Mouse (Mus musculus) right cerebral cortex, postnatal 4 days (tissue): ENCODE measurements at regions not wholly inside any gene's neighbourhood (a gene's known extent, or its start where the extent isn't known, plus 50 kb on each side); places are given as distances from the start of the nearest gene placed in this dataset.

Source experiments
- DNase-seq: peaks from one replicate; pipeline ENCODE4 v3.0.0-alpha.2; 2022

- DNase-seq = no peak
Measured at GRCm38 (mm10) chr15:72101730-72102129, 1732.6 kb upstream of the Gm6569 start.

- DNase-seq = no peak
Measured at GRCm38 (mm10) chr15:72105830-72106413, 1728.4 kb upstream of the Gm6569 start.

GRCm38 (mm10) chr15:72110520-72110919 is 1723.8 kb upstream of the Gm6569 start:
- no peak for DNase-seq

- DNase-seq = no peak
Measured at GRCm38 (mm10) chr15:72116772-72117171, 1717.6 kb upstream of the Gm6569 start.

GRCm38 (mm10) chr15:72134226-72134625 is 1700.1 kb upstream of the Gm6569 start:
- DNase-seq = no peak

- DNase-seq = no peak
Measured at GRCm38 (mm10) chr15:72135992-72136617, 1698.3 kb upstream of the Gm6569 start.

- DNase-seq = no peak
Measured at GRCm38 (mm10) chr15:72140122-72140521, 1694.2 kb upstream of the Gm6569 start.

GRCm38 (mm10) chr15:72150581-72150980 is 1683.8 kb upstream of the Gm6569 start:
- DNase-seq = no peak

- DNase-seq = no peak
Measured at GRCm38 (mm10) chr15:72158505-72158904, 1675.9 kb upstream of the Gm6569 start.

- no peak for DNase-seq
Measured at GRCm38 (mm10) chr15:72200861-72201260, 1633.5 kb upstream of the Gm6569 start.

- DNase-seq = no peak
Measured at GRCm38 (mm10) chr15:72201791-72202190, 1632.6 kb upstream of the Gm6569 start.

- DNase-seq = no peak
Measured at GRCm38 (mm10) chr15:72205240-72205799, 1629.0 kb upstream of the Gm6569 start.

- DNase-seq = peak; percentile 94
Measured at GRCm38 (mm10) chr15:72205950-72206349, 1628.4 kb upstream of the Gm6569 start.

- no peak for DNase-seq
Measured at GRCm38 (mm10) chr15:72207589-72207988, 1626.8 kb upstream of the Gm6569 start.

- DNase-seq = no peak
Measured at GRCm38 (mm10) chr15:72208076-72208475, 1626.3 kb upstream of the Gm6569 start.

GRCm38 (mm10) chr15:72208973-72209372 is 1625.4 kb upstream of the Gm6569 start:
- peak; percentile 15 for DNase-seq

- no peak for DNase-seq
Measured at GRCm38 (mm10) chr15:72217731-72218130, 1616.6 kb upstream of the Gm6569 start.

GRCm38 (mm10) chr15:72219985-72220384 is 1614.4 kb upstream of the Gm6569 start:
- no peak for DNase-seq

- no peak for DNase-seq
Measured at GRCm38 (mm10) chr15:72220786-72221185, 1613.6 kb upstream of the Gm6569 start.

- no peak for DNase-seq
Measured at GRCm38 (mm10) chr15:72232355-72232754, 1602.0 kb upstream of the Gm6569 start.

- DNase-seq = no peak
Measured at GRCm38 (mm10) chr15:72264619-72265018, 1569.7 kb upstream of the Gm6569 start.

GRCm38 (mm10) chr15:72283846-72284245 is 1550.5 kb upstream of the Gm6569 start:
- DNase-seq = no peak

- DNase-seq = no peak
Measured at GRCm38 (mm10) chr15:72296648-72297047, 1537.7 kb upstream of the Gm6569 start.

- no peak for DNase-seq
Measured at GRCm38 (mm10) chr15:72312417-72312816, 1521.9 kb upstream of the Gm6569 start.

- DNase-seq = no peak
Measured at GRCm38 (mm10) chr15:72321528-72321927, 1512.8 kb upstream of the Gm6569 start.
